15 mouse cellular contexts compared by ENCODE assay signal in genomic region chr14:78852401-78853246, GRCm38 (mm10). TPM values are rescaled to one million over a fixed set of nuclear protein-coding genes. Genes with fewer than 3 reads are reported as not detected.
DNase-seq lines count a peak whose midpoint lies in the region; ATAC-seq and TF ChIP-seq lines count a peak whose summit lies in the region.
"Had no signal": no experiment of that assay in that cellular context is flagged by ENCODE, and none has a peak within 500 bp of the region (broad histone marks: within the 10 kb centered on the region; RNA-seq: fewer than 3 reads in every experiment).

No protein-coding gene starts in this region.

- intact Hi-C loops in heart, postnatal 10 days (cut with DNase I) = loop anchor here (5.0 kb wide), 1 partner anchor 255 kb away; no protein-coding TSS in a partner anchor

- TF ChIP-seq POLR2A in brain, embryonic 14.5 days (IDR thresholded peaks at IDR 0.05; ENCODE audit: borderline replicate concordance, extremely low read depth, insufficient read depth, insufficient read length, poor library complexity, severe bottlenecking) = no peak

- no peaks in the 10 kb centered on the region for H3K36me3 ChIP-seq in heart, embryonic 11.5 days (ENCODE audit: control insufficient read depth, insufficient read depth, low read length)
- H3K36me3 ChIP-seq: midbrain, embryonic 15.5 days had no signal

- no peak overlapping the region for H3K9ac ChIP-seq in heart, embryonic 11.5 days (ENCODE audit: low read depth, low read length)
- H3K9ac ChIP-seq: midbrain, embryonic 15.5 days had no signal

- WGBS in heart, embryonic 11.5 days (ENCODE audit: insufficient replicate concordance) = 77% methylated on average over 5 of the region's 5 CpGs

- no peak overlapping the region for H3K4me2 ChIP-seq in heart, embryonic 11.5 days
- H3K4me2 ChIP-seq: midbrain, embryonic 15.5 days had no signal

- no peak for TF ChIP-seq CTCF in brain, embryonic 14.5 days (IDR thresholded peaks at IDR 0.05; ENCODE audit: borderline replicate concordance, extremely low read depth, insufficient read depth, insufficient read length)

- no peak overlapping the region for H3K27ac ChIP-seq in heart, embryonic 11.5 days (ENCODE audit: low read depth, low read length)
- H3K27ac ChIP-seq: hindbrain, postnatal 0 days; kidney, postnatal 0 days; midbrain, embryonic 15.5 days had no signal

- no peaks in the 10 kb centered on the region for H3K9me3 ChIP-seq in heart, embryonic 11.5 days (replicated peaks; ENCODE audit: control insufficient read depth, low read length)
- H3K9me3 ChIP-seq: G1E; midbrain, embryonic 15.5 days had no signal

- no peaks in the 10 kb centered on the region for H3K27me3 ChIP-seq in heart, embryonic 11.5 days (ENCODE audit: control insufficient read depth, insufficient read depth, low read length)
- H3K27me3 ChIP-seq: midbrain, embryonic 15.5 days had no signal

- peak; percentile 23 to 60 for DNase-seq in heart, postnatal 10 days
- DNase-seq in layer of hippocampus, adult 11-12 months (ENCODE audit: low spot score) = peak; percentile 57
- DNase-seq in layer of hippocampus, postnatal 10 days (ENCODE audit: low spot score in 2 of 2) = no peak
- DNase-seq in brain, adult 2 months (ENCODE audit: low read depth, low spot score) = peak; percentile 54
- peak; percentile 4 for DNase-seq in brain, embryonic 14.5 days (ENCODE audit: low read depth)
- DNase-seq in right cerebral cortex, postnatal 4 days = no peak
- DNase-seq: cerebellum, adult 11-12 months; cerebellum, postnatal 25 days; thymus, adult 18-20 months had no signal

- H3K4me3 ChIP-seq in heart, embryonic 11.5 days (ENCODE audit: low read depth, low read length) = no peak overlapping the region
- H3K4me3 ChIP-seq: midbrain, embryonic 15.5 days had no signal

- ATAC-seq in heart, embryonic 11.5 days (replicated peaks; ENCODE audit: insufficient number of reproducible peaks, low FRiP score, low TSS enrichment) = no peak
- no peak for ATAC-seq in CD4-positive, CD25-positive, alpha-beta regulatory T cell, adult 4 months
- ATAC-seq: hindbrain, postnatal 0 days; midbrain, embryonic 15.5 days had no signal

- peaks cover 13% of the 10 kb centered on the region for H3K4me1 ChIP-seq in heart, embryonic 11.5 days (ENCODE audit: control insufficient read depth, insufficient read depth, low read length)

RNA-seq across cellular contexts. Expression of gene Vwa8, which starts 3.8 kb away (rescaled TPM):
- 100 to 1,000 TPM; 176 to 191 TPM for total RNA-seq in heart, postnatal 10 days (2021)
- 14.5 and 18.5 TPM in 2 replicates for polyA plus RNA-seq in heart, embryonic 11.5 days (2014; fragmentation: Nextera tagmentation; extraction: Ambion mirVana)
- total RNA-seq in layer of hippocampus, postnatal 10 days (2021) = 10 to 100 TPM; 18.6 to 21.4 TPM
- polyA plus RNA-seq in brain, embryonic 14.5 days (2012; rRNA removed) = 6.5 and 8.8 TPM in 2 replicates
- polyA plus RNA-seq in CD4-positive, CD25-positive, alpha-beta regulatory T cell, adult 4 months (2017; shearing (Covaris generic)) = 1 to 10 TPM; 6.0 to 6.2 TPM

Comparison
In these comparisons a context has a peak if more than half of its experiments do, and no peak if none do; other contexts are left out.
1. DNase-seq: peak in heart, postnatal 10 days (2 of 2), layer of hippocampus, adult 11-12 months (single experiment), brain, adult 2 months (single experiment) and brain, embryonic 14.5 days (single experiment); none in layer of hippocampus, postnatal 10 days (0 of 2) and right cerebral cortex, postnatal 4 days (single experiment).